Mouse (Mus musculus): Measurements from ENCODE around the gene Gm47955. TPM values are rescaled to one million over a fixed set of nuclear protein-coding genes. Genes with fewer than 3 reads are reported as not detected.
"Not testable (repeated sequence)": the region's sequence is repeated elsewhere in the genome, so short reads cannot be mapped to it uniquely, and the experiment has no call there.

Gm47955 gene
- total RNA-seq (2021), result not detected

- DNase-seq, result no peak
- intact Hi-C loops (cut with DNase I), result no loop called here
These were observed at the start of gene Gm47955 for GRCm38 (mm10) chr1:82959870-82960385. Gene Gm47955 (plus strand): TSS chr1:82960286.

DNA sequence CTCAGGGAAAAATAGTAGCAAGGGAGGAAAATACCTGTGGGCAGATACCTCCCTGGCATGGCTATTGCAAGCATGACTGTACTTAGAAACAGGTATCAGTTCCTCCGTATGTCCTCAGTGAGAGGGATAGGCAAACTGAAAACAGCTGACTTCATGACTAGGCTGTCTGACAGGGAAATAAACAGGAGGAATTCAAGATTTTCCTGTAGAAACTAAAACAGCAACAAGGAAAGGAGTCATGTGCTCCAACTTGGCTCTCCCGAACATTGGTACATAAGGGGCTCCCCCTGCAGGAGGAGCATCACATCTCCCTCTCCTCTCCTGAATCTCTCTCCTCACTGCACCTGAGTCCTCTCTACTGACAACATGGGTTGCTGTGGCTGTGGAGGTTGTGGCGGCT is 47.1 kb upstream of the Gm47955 start, which contains the start of gene A030005L19Rik:
A030005L19Rik (plus strand) TSS at position 301 of the 400 bp plus-strand sequence.
- no peak for DNase-seq
- intact Hi-C loops (cut with DNase I), result no loop called here

GRCm38 (mm10) chr1:82913434-82913833 is 46.7 kb upstream of the Gm47955 start:
- DNase-seq; intact Hi-C loops (cut with DNase I): not testable (repeated sequence)

- intact Hi-C loops (cut with DNase I), result no loop called here
- DNase-seq, result no peak
These were observed 35.4 kb upstream of the Gm47955 start, which contains the start of gene A030014E15Rik for GRCm38 (mm10) chr1:82924650-82925049. Gene A030014E15Rik (plus strand): TSS chr1:82924917.

GRCm38 (mm10) chr1:82930558-82930957 is 29.5 kb upstream of the Gm47955 start:
- DNase-seq; intact Hi-C loops (cut with DNase I): not testable (repeated sequence)

DNA sequence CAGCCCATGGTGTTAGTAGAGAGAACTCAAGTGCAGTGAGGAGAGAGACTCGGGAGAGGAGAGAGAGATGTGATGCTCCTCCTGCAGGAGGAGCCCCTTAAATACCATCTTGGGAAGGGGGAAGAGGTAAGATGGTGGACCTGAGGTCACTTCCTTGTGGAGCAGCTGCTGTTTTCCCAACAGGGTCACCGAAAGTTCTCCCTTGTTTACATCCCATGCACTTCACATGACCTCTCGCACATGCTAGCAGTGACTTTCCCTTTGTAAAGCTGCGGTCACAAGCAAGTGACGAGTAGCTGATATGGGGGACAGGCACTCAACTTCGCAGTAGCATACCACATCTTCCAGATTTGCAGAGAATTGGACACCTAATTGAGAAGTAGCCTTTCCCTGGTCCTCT is 28.8 kb upstream of the Gm47955 start, which contains the start of gene Gm6217:
Gm6217 (minus strand) TSS at position 74 of the 400 bp plus-strand sequence.
- DNase-seq; intact Hi-C loops (cut with DNase I): not testable (repeated sequence)

- intact Hi-C loops (cut with DNase I), result no loop called here
- DNase-seq, result no peak
These were observed 21.4 kb upstream of the Gm47955 start for GRCm38 (mm10) chr1:82938666-82939065.

- intact Hi-C loops (cut with DNase I); DNase-seq: not testable (repeated sequence)
These were observed 17.6 kb upstream of the Gm47955 start for GRCm38 (mm10) chr1:82942505-82942904.

GRCm38 (mm10) chr1:82943295-82943694 is 16.8 kb upstream of the Gm47955 start, which contains the start of gene A030003K21Rik:
Gene A030003K21Rik (minus strand): TSS chr1:82943388.
- intact Hi-C loops (cut with DNase I); DNase-seq: not testable (repeated sequence)

DNA sequence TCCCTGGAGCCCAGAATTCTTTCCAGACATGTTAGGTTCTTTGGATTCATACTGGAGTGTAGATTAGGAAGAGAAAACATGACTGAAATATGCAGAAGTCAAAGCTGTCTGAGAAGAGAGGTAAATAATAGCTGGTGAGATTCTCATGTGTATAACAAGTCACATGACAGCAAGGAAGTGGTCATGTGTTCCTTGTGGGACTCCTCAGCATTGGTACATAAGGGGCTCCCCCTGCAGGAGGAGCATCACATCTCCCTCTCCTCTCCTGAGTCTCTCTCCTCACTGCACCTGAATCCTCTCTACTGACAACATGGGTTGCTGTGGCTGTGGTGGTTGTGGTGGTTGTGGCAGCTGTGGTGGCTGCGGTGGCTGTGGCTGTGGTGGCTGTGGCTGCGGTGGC is 14.1 kb upstream of the Gm47955 start:
- intact Hi-C loops (cut with DNase I); DNase-seq: not testable (repeated sequence)

DNA sequence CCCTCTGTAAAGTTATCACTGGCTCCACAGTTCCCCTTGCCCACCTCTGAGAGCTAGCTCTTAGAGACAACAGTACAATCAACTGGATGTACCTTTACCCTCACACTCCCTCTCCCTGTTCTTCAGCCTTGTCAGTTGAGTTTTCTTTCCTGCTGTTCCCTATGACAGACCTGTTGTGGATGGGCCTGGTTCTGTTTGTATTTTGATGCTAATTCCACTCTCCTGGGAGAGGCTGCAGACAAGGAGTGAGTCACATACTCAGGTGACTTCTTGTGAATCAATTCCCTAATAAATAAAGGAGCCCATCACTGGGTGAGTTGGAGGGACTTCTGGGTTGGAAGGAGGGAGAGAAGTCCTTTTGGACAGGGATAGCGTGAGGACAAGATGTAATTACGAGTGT is 11.5 kb upstream of the Gm47955 start:
- intact Hi-C loops (cut with DNase I), result no loop called here
- no peak for DNase-seq

DNA sequence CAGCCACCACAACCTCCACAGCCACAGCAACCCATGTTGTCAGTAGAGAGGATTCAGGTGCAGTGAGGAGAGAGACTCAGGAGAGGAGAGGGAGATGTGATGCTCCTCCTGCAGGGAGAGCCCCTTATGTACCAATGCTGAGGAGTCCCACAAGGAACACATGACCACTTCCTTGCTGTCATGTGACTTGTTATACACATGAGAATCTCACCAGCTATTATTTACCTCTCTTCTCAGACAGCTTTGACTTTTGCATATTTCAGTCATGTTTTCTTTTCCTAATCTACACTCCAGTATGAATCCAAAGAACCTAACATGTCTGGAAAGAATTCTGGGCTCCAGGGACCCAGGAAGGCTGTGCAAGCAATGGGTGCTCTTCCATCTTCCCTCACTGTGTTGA is 4.2 kb upstream of the Gm47955 start, which contains the start of gene Gm7544:
Gm7544 (minus strand) TSS at position 101 of the 400 bp plus-strand sequence.
- intact Hi-C loops (cut with DNase I); DNase-seq: not testable (repeated sequence)

- DNase-seq, result no peak
- intact Hi-C loops (cut with DNase I), result no loop called here
These were observed 6.3 kb downstream of the Gm47955 start for GRCm38 (mm10) chr1:82966413-82966812.

DNA sequence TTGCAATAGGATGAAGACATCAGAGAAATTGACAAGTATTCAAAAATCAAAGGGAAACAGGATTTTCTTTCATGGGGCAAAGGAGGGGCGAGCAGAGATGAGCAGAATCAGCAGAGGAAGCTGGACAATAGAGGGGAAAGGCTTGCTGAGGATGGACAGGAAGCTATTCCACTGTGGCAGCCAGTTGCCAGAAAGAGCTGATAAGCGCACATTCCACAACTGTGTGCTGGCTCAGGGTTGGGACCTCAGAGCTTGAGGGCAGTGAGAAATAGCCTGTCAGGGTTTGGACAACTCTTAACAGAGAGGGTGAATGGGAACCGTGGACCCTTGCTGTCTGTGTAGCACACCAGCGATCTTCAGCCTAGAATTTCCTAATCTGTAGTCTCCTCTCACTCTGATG is 12.0 kb downstream of the Gm47955 start:
- no peak for DNase-seq
- intact Hi-C loops (cut with DNase I), result no loop called here

DNA sequence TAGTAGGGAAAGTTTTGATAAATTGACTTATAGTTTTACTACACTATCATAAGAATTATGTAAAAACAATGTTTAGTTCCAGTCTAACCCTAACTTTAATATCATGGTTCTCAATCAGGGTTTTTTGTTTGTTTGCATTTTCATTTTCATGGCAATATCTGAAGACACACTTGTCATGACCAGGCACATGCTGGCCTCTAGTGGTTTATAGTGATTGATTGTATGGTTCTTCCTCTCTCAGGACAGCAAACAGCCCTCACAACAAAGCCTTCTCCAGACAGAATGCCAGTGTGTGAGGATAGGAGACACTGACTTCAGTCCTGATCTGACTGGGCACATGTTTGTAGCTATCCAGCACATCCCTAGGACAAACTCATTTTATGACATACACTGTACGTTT is 13.2 kb downstream of the Gm47955 start:
- intact Hi-C loops (cut with DNase I), result no loop called here
- DNase-seq, result no peak

- intact Hi-C loops (cut with DNase I), result no loop called here
- no peak for DNase-seq
These were observed 13.8 kb downstream of the Gm47955 start for GRCm38 (mm10) chr1:82973901-82974300.

DNA sequence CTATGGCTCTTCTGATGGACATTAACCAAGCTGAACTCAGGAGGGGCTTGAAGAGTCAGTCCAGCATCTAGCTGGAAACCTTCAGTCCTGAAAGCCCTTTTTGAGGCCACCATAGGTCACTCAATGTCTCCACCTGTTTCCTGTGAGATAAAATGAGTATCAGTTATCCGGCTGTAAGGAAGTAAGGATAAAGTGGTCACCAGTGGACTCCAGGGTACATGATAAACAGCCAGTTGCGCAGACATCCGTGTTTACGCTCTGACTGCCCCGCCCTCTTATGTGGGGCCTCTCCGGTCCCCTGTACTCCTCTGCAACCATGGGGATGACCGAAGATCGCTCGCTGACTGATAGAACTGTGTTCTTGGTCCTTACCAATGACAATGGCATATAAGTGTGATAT is 14.3 kb downstream of the Gm47955 start:
- no peak for DNase-seq
- intact Hi-C loops (cut with DNase I), result no loop called here

DNA sequence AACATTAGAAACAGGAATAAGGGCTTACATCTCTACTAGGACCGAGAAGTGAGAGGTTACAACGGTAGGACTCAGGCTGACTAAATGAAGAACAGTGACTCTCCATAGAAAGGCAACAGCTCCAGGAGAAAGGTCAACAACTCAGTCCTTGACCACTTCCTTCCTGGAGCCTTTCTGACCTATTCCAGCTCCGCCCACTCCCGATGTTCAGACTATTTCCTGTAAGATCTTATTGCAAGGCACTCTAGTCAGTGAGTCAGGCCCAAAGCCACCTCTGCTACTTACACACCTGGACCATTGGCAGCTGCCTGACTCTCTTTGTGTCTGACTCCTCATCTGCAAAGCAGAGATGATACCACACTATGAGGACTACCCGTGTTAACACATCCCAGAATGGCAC is 15.7 kb downstream of the Gm47955 start:
- intact Hi-C loops (cut with DNase I), result loop anchor here (5.0 kb wide), 2 partner anchors 128 to 178 kb away; no protein-coding TSS in a partner anchor
- DNase-seq, result no peak

GRCm38 (mm10) chr1:82977840-82978239 is 17.8 kb downstream of the Gm47955 start:
- DNase-seq, result no peak
- intact Hi-C loops (cut with DNase I), result loop anchor here (5.0 kb wide), 2 partner anchors 131 to 181 kb away; no protein-coding TSS in a partner anchor

DNA sequence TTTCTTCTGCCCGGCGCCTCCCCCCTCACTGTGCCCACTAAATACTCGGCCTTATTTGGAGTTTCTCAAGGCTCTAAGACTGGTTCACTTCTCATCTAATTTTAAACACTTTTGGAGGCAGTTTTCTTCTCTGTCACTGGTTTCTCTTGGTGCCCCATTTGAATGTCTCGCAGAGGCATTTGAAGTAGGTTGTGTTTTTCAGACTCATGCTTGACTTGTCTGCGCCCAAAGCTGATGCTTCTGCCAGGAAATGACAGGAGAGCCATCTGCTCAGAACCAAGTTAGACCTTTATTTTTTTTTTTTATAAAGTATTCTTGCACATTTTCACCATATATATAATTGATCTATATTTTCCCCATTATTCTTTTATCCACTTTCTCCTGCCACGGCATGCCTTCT is 26.7 kb downstream of the Gm47955 start:
- no peak for DNase-seq
- intact Hi-C loops (cut with DNase I), result loop anchor here (5.0 kb wide), 1 partner anchor 199 kb away; no protein-coding TSS in a partner anchor

GRCm38 (mm10) chr1:82987530-82988198 is 27.6 kb downstream of the Gm47955 start:
- intact Hi-C loops (cut with DNase I), result loop anchor here (5.0 kb wide), 1 partner anchor 200 kb away; no protein-coding TSS in a partner anchor
- no peak for DNase-seq

GRCm38 (mm10) chr1:82991062-82991461 is 31.0 kb downstream of the Gm47955 start:
- intact Hi-C loops (cut with DNase I), result no loop called here
- DNase-seq, result no peak
